Mouse (Mus musculus): ENCODE data around the gene Nxf1. TPM values are rescaled to one million over a fixed set of nuclear protein-coding genes. Genes with fewer than 3 reads are reported as not detected.

The Nxf1 gene
- total RNA-seq, 2 experiments from 2014 or later: 72.7 to 76.2 TPM

- intact Hi-C loops (cut with DNase I): loop anchor here (10.0 kb wide), 1 partner anchor 159 kb away; no protein-coding TSS in a partner anchor
- no peak for DNase-seq (ENCODE audit: extremely low spot score in 1 of 2, low spot score in 2 of 2)
Observed at GRCm38 (mm10) chr19:8755652-8756051, 1.2 kb upstream of the Nxf1 start.

DNA sequence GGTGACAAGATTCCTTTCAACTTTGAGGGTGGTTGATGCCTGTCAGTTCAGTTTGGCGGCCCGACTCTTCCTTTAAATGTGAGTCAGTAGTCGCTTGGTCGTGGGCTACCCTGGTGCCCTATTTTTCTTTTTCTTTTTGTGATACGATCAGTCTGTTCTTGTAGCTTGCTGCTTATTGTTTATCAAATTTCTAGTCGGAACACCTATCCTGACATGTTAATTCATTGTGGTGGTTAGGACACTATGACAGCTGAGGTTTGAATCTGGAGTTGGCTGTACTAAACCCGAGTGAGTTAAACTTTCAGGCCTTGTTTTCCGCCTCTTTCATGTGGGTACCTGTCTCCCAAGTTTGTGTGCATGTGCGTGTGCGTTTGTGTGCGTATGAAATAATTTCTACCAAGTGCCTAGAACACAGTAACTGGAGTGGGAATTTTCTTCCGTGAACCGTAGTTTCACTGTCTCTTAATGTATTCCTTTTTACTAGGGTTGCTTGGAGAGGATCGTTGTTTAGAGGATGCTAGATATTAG is 662 bp downstream of the Nxf1 start:
- intact Hi-C loops (cut with DNase I): loop anchor here (10.0 kb wide), 1 partner anchor 157 kb away; no protein-coding TSS in a partner anchor
- DNase-seq (ENCODE audit: extremely low spot score in 1 of 2, low spot score in 2 of 2): no peak

GRCm38 (mm10) chr19:8758899-8759298 is 2.0 kb downstream of the Nxf1 start:
- no peak for DNase-seq (ENCODE audit: extremely low spot score in 1 of 2, low spot score in 2 of 2)
- intact Hi-C loops (cut with DNase I): loop anchor here (10.0 kb wide), 1 partner anchor 156 kb away; no protein-coding TSS in a partner anchor

DNA sequence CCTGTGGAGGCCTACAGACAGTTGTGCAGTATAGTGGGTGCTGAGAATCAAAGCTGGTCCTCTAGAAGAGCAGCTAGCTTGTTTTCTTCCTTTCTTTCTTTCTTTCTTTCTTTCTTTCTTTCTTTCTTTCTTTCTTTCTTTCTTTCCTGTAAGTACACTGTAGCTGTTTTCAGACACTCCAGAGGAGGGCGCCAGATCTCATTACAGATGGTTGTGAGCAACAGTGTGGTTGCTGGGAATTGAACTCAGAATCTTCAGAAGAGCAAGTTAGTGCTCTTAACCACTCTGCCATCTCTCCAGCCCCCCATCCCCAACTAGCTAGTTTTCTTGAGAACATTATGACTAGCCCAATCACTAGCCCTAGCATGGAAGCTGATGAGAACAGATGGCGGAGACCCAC is 3.9 kb downstream of the Nxf1 start:
- DNase-seq (ENCODE audit: extremely low spot score in 1 of 2, low spot score in 2 of 2): no peak
- intact Hi-C loops (cut with DNase I): no loop called here

- intact Hi-C loops (cut with DNase I): no loop called here
Observed at GRCm38 (mm10) chr19:8763276-8763675, 6.4 kb downstream of the Nxf1 start.

DNA sequence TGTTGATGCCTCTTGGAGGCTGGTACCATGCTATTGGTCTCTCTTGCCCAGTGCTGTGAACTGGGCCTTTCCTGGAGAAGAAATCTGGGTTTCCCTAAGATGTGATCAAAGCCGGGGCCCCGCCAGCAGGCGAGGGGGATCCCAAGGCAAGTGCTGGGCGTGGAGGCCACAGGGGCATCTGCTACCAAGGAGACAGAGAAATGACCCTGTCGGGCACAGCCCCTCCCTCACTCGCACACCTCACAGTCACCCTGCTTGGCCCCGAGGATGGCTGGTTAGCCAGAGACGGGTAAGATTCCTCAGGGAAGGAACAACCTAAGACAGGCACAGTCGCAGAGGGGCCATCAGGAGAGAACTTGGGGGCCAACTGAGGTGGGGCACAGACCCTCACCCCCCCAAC is 8.7 kb downstream of the Nxf1 start:
- intact Hi-C loops (cut with DNase I): no loop called here
- no peak for DNase-seq (ENCODE audit: extremely low spot score in 1 of 2, low spot score in 2 of 2)

More at GRCm38 (mm10) chr19:8763276-8763675, 6.4 kb downstream of the Nxf1 start:
- no peak for DNase-seq (ENCODE audit: extremely low spot score in 1 of 2, low spot score in 2 of 2)

GRCm38 (mm10) chr19:8770567-8771270 is 13.8 kb downstream of the Nxf1 start, which contains the start of gene Tmem223:
Gene Tmem223 (plus strand): TSS chr19:8770996.
- DNase-seq (ENCODE audit: extremely low spot score in 1 of 2, low spot score in 2 of 2): peak; percentile 69 to 89
- intact Hi-C loops (cut with DNase I): loop anchor here (5.0 kb wide), 1 partner anchor 47 kb away; the partner anchor contains the start of gene Ttc9c

- intact Hi-C loops (cut with DNase I): loop anchor here (5.0 kb wide), 1 partner anchor 44 kb away; the partner anchor contains the start of gene Ttc9c
- no peak for DNase-seq (ENCODE audit: extremely low spot score in 1 of 2, low spot score in 2 of 2)
Observed at GRCm38 (mm10) chr19:8772996-8773395, 16.1 kb downstream of the Nxf1 start.

DNA sequence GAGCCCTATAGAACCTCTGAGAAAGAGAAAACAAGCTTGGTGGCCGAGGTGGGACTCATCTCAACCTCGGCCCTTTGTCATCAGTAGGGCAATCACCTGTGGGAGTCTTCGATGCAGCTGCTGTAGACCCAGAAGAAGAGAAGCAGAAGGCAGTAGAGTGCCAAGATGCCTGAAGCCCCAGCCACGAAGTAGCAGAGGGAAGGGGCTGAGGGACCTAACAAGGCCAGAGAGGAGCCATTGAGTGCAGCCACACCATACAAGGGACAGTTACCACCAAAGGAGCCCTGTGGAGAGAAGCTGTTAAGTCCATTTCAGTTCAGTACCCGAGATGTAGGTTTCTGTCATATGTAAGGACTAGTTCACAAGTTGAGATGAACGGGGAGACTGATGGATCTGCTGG is 16.5 kb downstream of the Nxf1 start:
- no peak for DNase-seq (ENCODE audit: extremely low spot score in 1 of 2, low spot score in 2 of 2)
- intact Hi-C loops (cut with DNase I): loop anchor here (5.0 kb wide), 1 partner anchor 44 kb away; the partner anchor contains the start of gene Ttc9c

DNA sequence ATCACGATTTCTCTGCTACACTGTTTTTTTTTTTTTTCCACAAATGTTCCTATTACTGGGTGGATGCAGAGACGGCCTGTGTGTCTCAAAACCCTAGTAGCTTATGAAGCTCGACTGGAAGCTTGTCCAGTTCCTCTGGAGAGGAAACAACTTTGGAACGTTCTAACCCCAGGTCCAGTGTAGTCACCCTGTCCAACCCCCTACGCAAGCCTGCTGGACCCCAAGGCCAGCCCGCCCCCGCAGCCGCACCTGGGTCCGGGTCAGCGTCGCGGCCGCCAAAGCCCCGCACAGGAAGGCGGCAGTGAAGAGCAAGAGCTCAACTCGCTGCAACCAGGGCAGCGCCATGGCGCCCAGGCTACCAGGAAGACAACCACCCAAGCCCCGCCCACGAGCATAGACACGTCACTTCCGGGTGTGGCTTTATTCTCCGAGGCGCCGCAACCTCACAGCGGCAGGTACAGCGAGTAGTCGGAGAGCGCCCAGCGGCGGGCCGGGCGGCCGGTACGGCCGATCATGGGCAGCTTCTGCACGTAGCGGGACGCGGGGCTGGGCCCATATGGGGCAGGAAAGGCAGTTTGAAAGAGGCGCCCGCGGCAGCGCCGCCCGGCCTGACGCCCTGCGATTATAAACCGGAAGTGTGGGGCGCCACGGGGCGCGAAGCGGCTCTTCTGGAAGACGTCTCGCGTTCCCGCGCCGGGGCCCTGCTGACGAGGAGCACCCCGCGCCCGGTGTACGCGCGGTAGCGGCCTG is 17.4 kb downstream of the Nxf1 start, which contains the start of gene Tmem179b:
Gene Tmem179b (minus strand): TSS at position 382 of the 750 bp plus-strand sequence.
- intact Hi-C loops (cut with DNase I): loop anchor here (5.0 kb wide), 1 partner anchor 43 kb away; the partner anchor contains the start of gene Ttc9c
- peak; percentile 92 to 97 for DNase-seq (ENCODE audit: extremely low spot score in 1 of 2, low spot score in 2 of 2)

GRCm38 (mm10) chr19:8774951-8775421 is 18.1 kb downstream of the Nxf1 start:
- intact Hi-C loops (cut with DNase I): loop anchor here (5.0 kb wide), 1 partner anchor 42 kb away; the partner anchor contains the start of gene Ttc9c

DNA sequence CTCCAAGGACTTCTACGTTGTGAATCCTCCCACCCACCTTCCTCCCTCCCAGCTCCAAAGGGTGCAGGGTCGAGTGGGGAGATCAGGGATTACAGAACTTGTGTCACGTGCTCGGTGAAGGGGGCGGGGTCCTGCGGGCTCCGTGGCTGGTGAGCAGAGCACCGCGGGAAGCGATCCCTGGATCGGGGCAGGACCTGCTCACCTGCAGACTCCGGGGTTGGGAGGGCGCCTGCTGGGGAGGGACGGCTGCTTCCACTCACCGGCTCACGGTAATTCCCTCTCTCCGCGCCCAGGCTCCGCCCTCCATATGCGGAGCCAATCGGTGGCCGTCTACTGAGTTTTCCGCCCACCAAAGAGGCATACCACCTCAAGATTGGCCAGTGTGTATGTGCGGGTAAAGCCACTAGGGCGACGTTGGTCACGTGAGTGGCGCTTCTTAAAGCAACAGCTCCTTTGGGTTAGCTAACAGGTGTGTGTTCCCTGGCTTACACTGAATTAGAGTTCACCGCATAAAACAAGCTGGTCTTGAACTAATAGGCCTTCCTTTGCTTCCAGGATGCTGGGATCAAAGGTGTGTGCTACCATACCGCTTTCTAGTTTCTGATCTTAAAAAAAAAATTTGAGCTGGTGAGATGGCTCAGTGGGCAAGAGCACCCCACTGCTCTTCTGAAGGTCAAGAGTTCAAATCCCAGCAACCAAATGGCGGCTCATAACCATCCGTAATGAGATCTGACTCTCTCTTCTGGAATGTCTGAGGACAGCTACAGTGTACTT is 29.3 kb downstream of the Nxf1 start, which contains the start of gene Taf6l:
Gene Taf6l (minus strand): TSS at position 410 of the 774 bp plus-strand sequence.
- intact Hi-C loops (cut with DNase I): no loop called here
- DNase-seq (ENCODE audit: extremely low spot score in 1 of 2, low spot score in 2 of 2): peak; percentile 92 to 93

More at GRCm38 (mm10) chr19:8774951-8775421, 18.1 kb downstream of the Nxf1 start:
- DNase-seq (ENCODE audit: extremely low spot score in 1 of 2, low spot score in 2 of 2): no peak

DNA sequence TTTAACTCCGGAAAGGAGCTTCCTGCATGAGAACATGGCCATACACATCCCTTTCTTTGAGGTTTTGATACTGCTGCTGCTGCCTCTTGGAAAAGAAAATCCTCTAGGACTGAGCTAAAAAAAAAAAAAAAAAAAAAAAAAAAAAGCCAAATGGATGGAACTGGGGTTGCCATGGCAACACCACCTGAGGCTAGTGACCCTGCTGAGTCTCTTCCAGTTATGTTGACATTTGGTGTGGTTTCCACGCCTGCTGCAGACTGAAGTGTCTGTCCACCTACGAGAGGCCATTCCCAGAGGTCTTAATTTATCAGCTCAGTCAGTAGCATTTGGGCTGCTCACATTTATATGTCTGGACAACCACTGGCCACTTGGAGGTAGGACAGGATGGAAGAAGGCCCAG is 31.6 kb downstream of the Nxf1 start:
- no peak for DNase-seq (ENCODE audit: extremely low spot score in 1 of 2, low spot score in 2 of 2)
- intact Hi-C loops (cut with DNase I): no loop called here

DNA sequence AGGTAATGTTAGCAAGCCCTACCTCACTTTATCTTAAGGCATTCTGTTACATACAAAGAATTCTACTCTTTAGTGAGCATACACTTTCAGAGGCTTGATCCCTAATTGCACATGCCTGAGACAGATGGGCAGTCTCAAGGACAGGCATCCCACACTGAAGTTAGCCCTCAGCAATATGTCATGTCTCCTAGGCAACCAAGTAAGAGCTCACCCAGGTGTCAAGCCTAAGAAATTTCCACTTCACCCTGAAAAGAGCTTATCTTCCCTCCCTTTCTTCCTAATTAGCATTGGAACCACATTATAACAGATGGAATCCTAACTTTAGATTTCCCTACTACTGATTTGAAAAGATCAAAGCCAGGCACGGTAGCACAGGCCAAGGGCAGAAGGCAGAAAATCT is 32.3 kb downstream of the Nxf1 start:
- no peak for DNase-seq (ENCODE audit: extremely low spot score in 1 of 2, low spot score in 2 of 2)
- intact Hi-C loops (cut with DNase I): no loop called here

- no peak for DNase-seq (ENCODE audit: extremely low spot score in 1 of 2, low spot score in 2 of 2)
- intact Hi-C loops (cut with DNase I): no loop called here
Observed at GRCm38 (mm10) chr19:8790171-8790570, 33.3 kb downstream of the Nxf1 start.

GRCm38 (mm10) chr19:8798264-8798946 is 41.5 kb downstream of the Nxf1 start, which contains the start of gene Polr2g:
Gene Polr2g (minus strand): TSS chr19:8798577.
- peak; percentile 87 to 94 for DNase-seq (ENCODE audit: extremely low spot score in 1 of 2, low spot score in 2 of 2)
- intact Hi-C loops (cut with DNase I): no loop called here

DNA sequence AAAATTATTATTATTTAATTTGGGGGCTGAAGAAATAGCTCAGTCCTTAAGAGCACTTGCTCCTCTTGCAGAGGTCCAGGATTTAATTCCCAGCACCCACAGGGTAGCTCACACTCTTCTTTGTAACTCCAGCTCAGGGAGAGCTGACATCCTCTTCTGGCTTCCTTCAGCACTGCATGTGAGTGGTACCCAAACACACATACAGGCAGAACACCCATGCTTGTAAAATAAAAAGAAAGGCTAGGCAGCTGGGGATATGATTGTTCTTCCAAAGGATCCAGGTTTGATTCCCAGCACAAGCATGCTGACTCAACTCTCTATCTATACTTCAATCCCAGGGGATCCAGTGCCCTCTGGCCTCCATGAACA is 42.1 kb downstream of the Nxf1 start:
- intact Hi-C loops (cut with DNase I): no loop called here
- no peak for DNase-seq (ENCODE audit: extremely low spot score in 1 of 2, low spot score in 2 of 2)

Measured in left cerebral cortex, postnatal 10 days (tissue).